Mouse (Mus musculus): ENCODE data around the gene Qrfpr. TPM values are rescaled to one million over a fixed set of nuclear protein-coding genes. Genes with fewer than 3 reads are reported as not detected.

The Qrfpr gene
- 2.2 and 2.9 TPM in 2 replicates for polyA plus RNA-seq (2015; fragmentation: Nextera tagmentation; extraction: Ambion mirVana)

- Histone ChIP-seq H3K4me2 (peak within 1 kb of the TSS; percentile 72), H3K27ac (replicated peaks) (no peak within 1 kb of the TSS), H3K36me3 (no peaks in the 10 kb centered on the region), H3K9ac (replicated peaks) (no peak within 1 kb of the TSS), H3K27me3 (replicated peaks) (peaks cover 21% of the 10 kb centered on the region), H3K9me3 (replicated peaks) (no peaks in the 10 kb centered on the region), H3K4me1 (peaks cover 8% of the 10 kb centered on the region; the same call in 1 of the 2 replicates), H3K4me3 (replicated peaks) (peak within 1 kb of the TSS; percentile 35)
- WGBS = 11% methylated on average over 39 of the region's 39 CpGs
- peak; percentile 87 for ATAC-seq (ENCODE audit: low FRiP score)
Observed at GRCm38 (mm10) chr3:36221743-36222682, at the start of gene Qrfpr. Gene Qrfpr, minus strand, starts transcription at chr3:36222313.

DNA sequence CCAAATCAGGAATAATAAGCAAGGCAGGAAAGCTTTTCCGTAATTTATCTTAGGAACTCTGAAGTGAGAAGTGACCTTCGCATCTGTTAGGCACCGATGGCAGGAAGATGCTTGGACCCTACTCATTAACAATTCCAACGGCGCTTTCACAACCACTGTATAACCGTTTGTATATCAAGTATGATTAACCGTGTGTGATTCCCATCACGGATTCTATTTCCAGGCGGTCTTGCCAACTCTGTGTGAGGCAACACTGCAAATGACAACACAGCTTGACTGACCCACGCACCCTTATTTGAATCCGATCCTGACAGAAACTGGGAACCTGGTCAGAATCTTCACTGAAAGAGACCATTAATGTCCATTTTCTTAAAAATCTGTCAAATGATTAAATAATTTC is 41.8 kb upstream of the Qrfpr start:
- Histone ChIP-seq H3K27me3 (replicated peaks) (no peaks in the 10 kb centered on the region), H3K27ac (replicated peaks) (no peak overlapping the region), H3K9me3 (replicated peaks) (no peaks in the 10 kb centered on the region), H3K4me1 (no peaks in the 10 kb centered on the region), H3K36me3 (no peaks in the 10 kb centered on the region), H3K4me2 (no peak overlapping the region), H3K9ac (replicated peaks) (no peak overlapping the region), H3K4me3 (replicated peaks) (no peak overlapping the region)
- ATAC-seq (ENCODE audit: low FRiP score) = no peak
- 82% methylated on average over 11 of the region's 11 CpGs for WGBS

DNA sequence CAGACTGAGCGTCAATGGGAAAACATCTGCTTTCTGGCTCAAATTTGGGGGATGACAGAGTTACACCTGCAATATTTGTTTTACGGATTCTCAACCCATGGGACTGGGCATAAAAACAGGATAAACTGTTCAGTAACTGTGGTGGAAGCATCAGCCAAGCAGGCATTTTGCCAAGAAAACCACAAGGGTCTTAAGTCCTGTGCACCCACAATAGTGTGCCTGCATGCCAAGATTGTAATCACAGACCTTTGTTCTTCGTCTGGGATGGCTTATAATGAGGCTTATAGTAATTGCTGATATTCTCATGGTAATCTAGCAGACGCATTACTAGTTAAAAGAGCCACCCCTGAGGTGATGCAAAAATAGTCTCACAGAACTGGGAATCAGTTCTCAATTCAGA is 41.2 kb upstream of the Qrfpr start:
- Histone ChIP-seq H3K9me3 (replicated peaks) (no peaks in the 10 kb centered on the region), H3K27ac (replicated peaks) (no peak overlapping the region), H3K36me3 (no peaks in the 10 kb centered on the region), H3K4me1 (no peaks in the 10 kb centered on the region), H3K4me3 (replicated peaks) (no peak overlapping the region), H3K27me3 (replicated peaks) (no peaks in the 10 kb centered on the region), H3K9ac (replicated peaks) (no peak overlapping the region), H3K4me2 (no peak overlapping the region)
- WGBS = 43% methylated on average over 4 of the region's 4 CpGs
- ATAC-seq (ENCODE audit: low FRiP score) = no peak

- Histone ChIP-seq H3K27me3 (replicated peaks) (no peaks in the 10 kb centered on the region), H3K4me1 (no peaks in the 10 kb centered on the region), H3K27ac (replicated peaks) (no peak overlapping the region), H3K36me3 (no peaks in the 10 kb centered on the region), H3K4me2 (no peak overlapping the region), H3K9ac (replicated peaks) (no peak overlapping the region), H3K4me3 (replicated peaks) (no peak overlapping the region), H3K9me3 (replicated peaks) (no peaks in the 10 kb centered on the region)
- 62% methylated on average over 5 of the region's 5 CpGs for WGBS
- ATAC-seq (ENCODE audit: low FRiP score) = no peak
Observed at GRCm38 (mm10) chr3:36250585-36250984, 28.5 kb upstream of the Qrfpr start.

DNA sequence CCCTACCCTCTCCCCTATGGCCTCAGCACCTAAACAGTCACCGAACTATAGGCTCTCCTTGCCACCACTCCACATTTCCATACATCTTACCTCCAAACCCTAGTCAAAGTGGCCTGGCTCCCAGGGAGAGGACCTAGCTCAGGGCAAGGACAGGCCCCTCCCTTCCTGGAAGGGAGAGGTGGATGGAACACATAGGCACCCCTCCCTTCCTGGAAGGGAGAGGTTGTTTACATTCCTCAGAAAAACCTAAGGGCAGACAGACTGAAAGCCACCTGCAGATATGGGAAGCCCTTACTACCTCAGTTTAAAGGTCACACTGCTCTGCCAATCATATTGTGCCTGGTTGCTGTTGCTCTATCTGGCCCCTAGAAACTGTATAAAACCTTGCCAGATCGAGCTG is 26.3 kb upstream of the Qrfpr start:
- WGBS = 87% methylated on average over 2 of the region's 2 CpGs
- H3K9me3 ChIP-seq (replicated peaks) = no peaks in the 10 kb centered on the region
- H3K4me2 ChIP-seq = no peak overlapping the region
- H3K27me3 ChIP-seq (replicated peaks) = no peaks in the 10 kb centered on the region
- H3K4me3 ChIP-seq (replicated peaks) = no peak overlapping the region
- no peaks in the 10 kb centered on the region for H3K36me3 ChIP-seq
- no peak overlapping the region for H3K9ac ChIP-seq (replicated peaks)
- no peak for ATAC-seq (ENCODE audit: low FRiP score)
- no peaks in the 10 kb centered on the region for H3K4me1 ChIP-seq
- no peak overlapping the region for H3K27ac ChIP-seq (replicated peaks)

GRCm38 (mm10) chr3:36229941-36230340 is 7.8 kb upstream of the Qrfpr start:
- Histone ChIP-seq H3K9ac (replicated peaks) (no peak overlapping the region), H3K9me3 (replicated peaks) (no peaks in the 10 kb centered on the region), H3K36me3 (no peaks in the 10 kb centered on the region), H3K27me3 (replicated peaks) (no peaks in the 10 kb centered on the region), H3K27ac (replicated peaks) (no peak overlapping the region), H3K4me2 (no peak overlapping the region), H3K4me3 (replicated peaks) (no peak overlapping the region), H3K4me1 (no peaks in the 10 kb centered on the region)
- ATAC-seq (ENCODE audit: low FRiP score) = no peak
- 80% methylated on average over 2 of the region's 2 CpGs for WGBS

DNA sequence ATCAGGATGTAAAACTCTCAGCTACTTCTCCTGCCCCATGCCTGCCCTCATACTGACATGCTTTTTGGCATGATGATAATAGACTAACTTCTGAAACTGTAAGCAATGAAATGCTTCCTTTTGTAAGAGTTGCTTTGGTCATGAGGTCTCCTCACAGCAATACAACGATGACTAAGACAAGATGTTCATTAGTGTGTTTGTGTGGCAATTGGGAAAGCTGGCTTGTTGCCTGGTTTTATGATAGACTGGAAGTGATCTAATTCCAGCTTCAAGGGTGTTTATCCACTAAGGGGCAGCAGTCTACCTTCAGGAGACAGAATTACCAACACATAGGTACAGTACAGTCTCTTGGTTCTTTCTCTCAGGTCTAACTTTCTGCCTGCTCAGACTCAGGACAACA is 5.1 kb upstream of the Qrfpr start:
- H3K4me3 ChIP-seq (replicated peaks) = no peak overlapping the region
- H3K27ac ChIP-seq (replicated peaks) = no peak overlapping the region
- H3K4me2 ChIP-seq = no peak overlapping the region
- peaks cover 5% of the 10 kb centered on the region for H3K27me3 ChIP-seq (replicated peaks)
- H3K36me3 ChIP-seq = no peaks in the 10 kb centered on the region
- H3K9ac ChIP-seq (replicated peaks) = no peak overlapping the region
- 100% methylated on average over 1 of the region's 1 CpGs for WGBS
- no peaks in the 10 kb centered on the region for H3K9me3 ChIP-seq (replicated peaks)
- ATAC-seq (ENCODE audit: low FRiP score) = no peak
- peaks cover 2% of the 10 kb centered on the region; the same call in 1 of the 2 replicates for H3K4me1 ChIP-seq

DNA sequence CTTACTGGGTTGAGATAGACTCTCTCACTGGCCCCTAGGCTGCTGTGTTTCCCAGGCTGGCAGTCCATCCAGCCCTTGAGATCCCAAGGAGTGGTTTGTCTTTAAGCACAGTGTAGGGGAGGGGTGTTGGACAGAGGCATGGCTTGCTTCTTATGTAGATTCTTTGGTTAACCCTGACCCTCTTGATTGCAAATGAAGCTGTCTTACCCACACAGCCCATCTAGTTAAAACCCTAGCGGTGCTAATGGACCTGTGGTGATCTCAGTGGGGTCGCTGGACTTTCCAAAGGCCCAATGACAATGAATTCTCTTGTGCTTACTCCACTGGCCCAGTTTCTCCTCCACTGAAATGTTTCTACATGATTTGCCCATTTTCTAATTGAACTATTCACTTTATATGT is 1.2 kb upstream of the Qrfpr start:
- H3K27me3 ChIP-seq (replicated peaks) = peaks cover 21% of the 10 kb centered on the region
- H3K4me2 ChIP-seq = no peak overlapping the region
- H3K9me3 ChIP-seq (replicated peaks) = no peaks in the 10 kb centered on the region
- no peak overlapping the region for H3K9ac ChIP-seq (replicated peaks)
- H3K4me3 ChIP-seq (replicated peaks) = no peak overlapping the region
- no peak for ATAC-seq (ENCODE audit: low FRiP score)
- H3K36me3 ChIP-seq = no peaks in the 10 kb centered on the region
- WGBS = 13% methylated on average over 2 of the region's 2 CpGs
- peaks cover 8% of the 10 kb centered on the region; the same call in 1 of the 2 replicates for H3K4me1 ChIP-seq
- H3K27ac ChIP-seq (replicated peaks) = no peak overlapping the region

GRCm38 (mm10) chr3:36212758-36213157 is 9.4 kb downstream of the Qrfpr start:
- Histone ChIP-seq H3K9me3 (replicated peaks) (no peaks in the 10 kb centered on the region), H3K27me3 (replicated peaks) (no peaks in the 10 kb centered on the region), H3K4me1 (0 out of 2 replicates have a peak, but pooled peaks cover 2% of the 10 kb centered on the region), H3K4me3 (replicated peaks) (no peak overlapping the region), H3K27ac (replicated peaks) (no peak overlapping the region), H3K36me3 (no peaks in the 10 kb centered on the region), H3K4me2 (no peak overlapping the region), H3K9ac (replicated peaks) (no peak overlapping the region)
- WGBS = 86% methylated on average over 4 of the region's 4 CpGs
- no peak for ATAC-seq (ENCODE audit: low FRiP score)

DNA sequence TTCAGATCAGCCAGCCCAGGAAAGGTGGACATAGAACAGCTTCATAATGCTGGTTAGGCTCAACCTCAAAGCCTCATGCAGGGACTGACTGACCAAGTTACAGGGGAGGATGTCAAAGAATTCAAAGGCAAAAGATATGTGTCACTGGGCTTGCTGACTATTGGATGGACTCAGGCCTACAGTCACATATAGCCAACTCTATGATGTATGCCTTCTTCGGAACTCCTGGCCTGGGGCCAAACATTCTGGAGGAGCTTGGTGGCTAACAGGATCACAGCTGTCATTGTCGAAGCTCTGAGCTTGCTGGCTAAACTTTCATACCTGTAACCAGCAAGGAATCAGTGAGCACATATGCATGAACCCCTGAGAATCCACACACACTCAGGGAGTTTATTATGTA is 11.2 kb downstream of the Qrfpr start:
- H3K4me1 ChIP-seq = 0 out of 2 replicates have a peak, but pooled peaks cover 2% of the 10 kb centered on the region
- H3K27ac ChIP-seq (replicated peaks) = no peak overlapping the region
- no peaks in the 10 kb centered on the region for H3K9me3 ChIP-seq (replicated peaks)
- no peak overlapping the region for H3K4me3 ChIP-seq (replicated peaks)
- 70% methylated on average over 2 of the region's 2 CpGs for WGBS
- no peak overlapping the region for H3K9ac ChIP-seq (replicated peaks)
- no peak overlapping the region for H3K4me2 ChIP-seq
- no peak for ATAC-seq (ENCODE audit: low FRiP score)
- no peaks in the 10 kb centered on the region for H3K36me3 ChIP-seq
- H3K27me3 ChIP-seq (replicated peaks) = no peaks in the 10 kb centered on the region

GRCm38 (mm10) chr3:36209776-36210555 is 12.1 kb downstream of the Qrfpr start:
- Histone ChIP-seq H3K27ac (replicated peaks) (no peak overlapping the region), H3K9me3 (replicated peaks) (no peaks in the 10 kb centered on the region), H3K27me3 (replicated peaks) (no peaks in the 10 kb centered on the region), H3K4me3 (replicated peaks) (no peak overlapping the region), H3K4me2 (0 out of 2 replicates have a peak overlapping the region, but pooled peaks have one; percentile 11), H3K4me1 (0 out of 2 replicates have a peak, but pooled peaks cover 2% of the 10 kb centered on the region), H3K36me3 (no peaks in the 10 kb centered on the region), H3K9ac (replicated peaks) (no peak overlapping the region)
- 58% methylated on average over 11 of the region's 11 CpGs for WGBS
- ATAC-seq (ENCODE audit: low FRiP score) = peak; percentile 89

Measured in neural tube, embryonic 15.5 days (tissue).